Mouse (Mus musculus) mouse embryonic stem cell (cell line): Measurements from ENCODE around the gene Il18bp.
"Not testable (repeated sequence)": the region's sequence is repeated elsewhere in the genome, so short reads cannot be mapped to it uniquely, and the experiment has no call there.

ENCODE experiments used
- in situ Hi-C, 2 experiments: fragments of 300-500 bp; cut with MboI; formaldehyde crosslinking; loops; 1 replicate in 1 of 2; 3 replicates in 1 of 2; pipeline ENCODE4 v1.14.3; 2019 to 2020; ENCODE audit warnings: low sequenced_read_pairs in 2 of 2, low pct_unique_long_range_greater_than_20kb in 1 of 2, mixed read lengths in 1 of 2; ENCODE audit not compliant: unreplicated experiment in 1 of 2

Gene Il18bp

DNA sequence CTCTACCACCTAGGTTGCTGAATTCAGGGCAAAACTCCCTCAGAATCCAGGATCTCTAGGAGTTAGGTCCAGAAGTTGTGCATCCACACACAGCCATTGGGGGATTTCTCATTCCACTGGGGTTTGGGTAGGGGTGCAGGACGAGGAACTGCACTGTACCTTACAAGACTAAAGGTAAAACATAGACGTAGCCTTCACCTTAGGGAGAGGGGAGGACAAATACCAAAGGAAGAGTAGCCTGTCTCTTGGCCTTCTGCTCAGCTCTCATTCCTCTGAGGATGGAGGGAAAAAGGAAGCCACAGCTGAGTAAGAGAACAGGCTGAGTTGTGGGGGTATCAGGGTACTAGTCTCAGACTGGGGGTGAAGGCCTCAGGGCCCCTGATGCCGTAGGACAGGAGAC lies at the start of gene Il18bp:
Gene Il18bp, minus strand, starts transcription at position 101 of the 400 bp plus-strand sequence.
- in situ Hi-C loops = no loop called here

GRCm38 (mm10) chr7:102066363-102066762 lies 47.9 kb upstream of the Il18bp start:
- in situ Hi-C loops = no loop called here

DNA sequence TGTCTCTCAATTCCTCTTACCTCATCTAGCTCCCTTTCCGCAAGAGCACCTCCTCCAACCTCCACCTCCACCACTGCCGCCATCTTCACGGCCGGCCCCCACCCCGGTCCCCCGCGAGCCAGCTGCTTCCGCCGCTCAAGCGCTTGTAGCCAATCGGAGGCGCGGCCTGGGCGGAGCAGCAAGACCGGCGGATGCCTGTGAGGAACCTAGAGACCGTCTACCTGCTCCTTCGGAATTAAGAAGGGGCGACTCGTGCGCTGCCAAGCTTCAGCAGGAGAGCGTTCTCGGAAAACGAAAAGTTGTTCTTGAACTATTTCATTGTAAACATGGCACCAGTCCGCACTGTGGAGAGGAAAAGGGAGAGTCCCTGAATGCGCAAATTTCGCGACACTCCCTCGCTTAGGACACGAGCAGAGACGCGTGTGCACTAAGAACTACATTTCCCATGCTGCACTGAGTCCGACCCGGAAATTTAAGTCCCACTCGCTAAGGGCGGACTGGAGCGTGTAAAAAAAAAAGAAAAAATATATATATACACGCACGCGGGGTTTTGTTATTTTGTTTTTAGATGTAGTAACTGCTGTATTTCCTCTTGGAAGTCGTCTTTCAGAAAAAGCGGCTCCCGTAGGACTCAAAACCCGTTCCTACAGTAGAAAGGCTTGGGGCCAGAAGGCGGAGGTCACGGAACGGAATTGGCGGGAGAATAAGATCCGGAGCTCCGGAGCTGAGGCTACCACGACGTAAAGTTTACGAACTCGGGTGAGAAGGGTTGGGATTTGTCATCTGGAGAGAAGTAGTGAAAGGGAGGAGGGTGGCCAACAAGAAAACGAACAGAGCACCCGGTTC lies 46.8 kb upstream of the Il18bp start, which contains the start of the genes Rnf121, Xndc1 and Xntrpc:
Gene Rnf121, minus strand, starts transcription at position 424 of the 846 bp plus-strand sequence.
Gene Xndc1, plus strand, starts transcription at position 466 of the 846 bp plus-strand sequence.
Gene Xntrpc, plus strand, starts transcription at position 668 of the 846 bp plus-strand sequence.
- in situ Hi-C loops = no loop called here

- in situ Hi-C loops = no loop called here
These were observed 46.2 kb upstream of the Il18bp start for GRCm38 (mm10) chr7:102064655-102065045.

DNA sequence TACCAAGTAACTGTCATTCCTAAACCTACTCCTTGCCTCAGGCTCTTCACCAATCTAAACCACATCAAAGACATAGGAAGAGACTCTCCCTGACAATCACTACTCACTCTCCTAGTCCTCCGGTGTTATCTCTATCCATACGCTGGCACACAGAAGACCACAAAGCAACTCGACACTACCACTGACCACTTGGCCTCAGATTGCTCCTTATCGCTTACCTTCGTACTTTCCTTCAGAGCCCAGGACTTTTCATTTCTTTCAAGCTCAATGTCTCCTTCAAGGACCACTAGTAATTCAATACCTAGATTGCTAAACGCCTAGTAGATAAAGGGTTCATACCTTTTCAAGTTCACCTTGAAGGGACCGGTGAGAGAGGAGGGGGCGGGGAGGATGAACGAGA lies 45.4 kb upstream of the Il18bp start:
- in situ Hi-C loops = no loop called here

DNA sequence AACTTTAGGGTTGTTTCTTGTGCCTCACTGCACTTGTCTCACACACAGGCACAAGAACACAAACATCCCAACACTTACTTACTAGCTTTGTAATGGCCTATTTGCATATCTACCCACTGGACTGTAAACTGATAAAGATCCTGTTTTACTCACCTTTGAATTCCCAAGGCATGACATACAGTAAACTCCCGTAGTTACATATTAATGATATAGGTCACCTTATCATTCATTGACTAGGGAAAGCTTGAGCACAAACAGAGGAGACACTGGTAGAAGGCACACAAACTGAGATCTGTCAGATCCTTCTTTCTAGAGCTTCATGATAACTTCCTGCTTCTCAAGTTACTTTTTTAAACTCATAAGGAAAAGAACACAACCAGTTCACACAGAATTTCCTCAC lies 43.7 kb upstream of the Il18bp start:
- in situ Hi-C loops = no loop called here

DNA sequence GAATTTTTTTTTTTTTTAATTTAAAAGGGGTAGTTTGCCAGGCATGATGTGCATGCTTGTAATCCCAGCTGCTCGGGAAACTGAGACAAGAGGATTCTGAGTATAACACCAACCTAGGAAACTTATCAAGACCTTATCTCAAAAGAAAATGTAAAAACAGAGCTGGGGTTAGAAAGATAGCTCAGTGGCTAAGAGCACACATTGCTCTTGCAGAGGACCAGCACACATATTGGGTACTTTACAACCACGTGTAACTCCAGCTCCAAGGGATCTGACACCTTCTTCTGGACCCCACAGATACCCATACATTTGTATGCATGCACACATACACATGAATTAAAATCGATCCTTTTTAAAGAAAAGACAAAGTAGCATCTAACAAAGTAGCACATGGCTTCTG lies 42.9 kb upstream of the Il18bp start:
- in situ Hi-C loops = no loop called here

DNA sequence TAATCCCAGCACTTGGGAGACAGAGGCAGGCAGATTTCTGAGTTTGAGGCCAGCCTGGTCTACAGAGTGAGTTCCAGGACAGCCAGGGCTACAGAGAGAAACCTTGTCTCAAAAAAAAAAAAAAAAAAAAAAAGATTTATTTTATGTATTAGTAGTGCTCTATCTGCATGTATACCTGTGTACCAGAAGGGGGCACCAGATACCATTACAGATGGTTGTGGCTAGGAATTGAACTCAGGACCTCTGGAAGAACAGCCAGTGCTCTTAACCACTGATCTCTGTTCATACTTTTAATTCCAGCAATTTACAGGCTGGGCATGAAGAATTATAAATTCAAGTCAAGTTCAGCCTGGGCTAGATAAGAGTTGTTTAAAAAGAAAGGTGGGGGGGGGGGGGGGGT lies 30.0 kb upstream of the Il18bp start:
- in situ Hi-C loops = not testable (repeated sequence)

DNA sequence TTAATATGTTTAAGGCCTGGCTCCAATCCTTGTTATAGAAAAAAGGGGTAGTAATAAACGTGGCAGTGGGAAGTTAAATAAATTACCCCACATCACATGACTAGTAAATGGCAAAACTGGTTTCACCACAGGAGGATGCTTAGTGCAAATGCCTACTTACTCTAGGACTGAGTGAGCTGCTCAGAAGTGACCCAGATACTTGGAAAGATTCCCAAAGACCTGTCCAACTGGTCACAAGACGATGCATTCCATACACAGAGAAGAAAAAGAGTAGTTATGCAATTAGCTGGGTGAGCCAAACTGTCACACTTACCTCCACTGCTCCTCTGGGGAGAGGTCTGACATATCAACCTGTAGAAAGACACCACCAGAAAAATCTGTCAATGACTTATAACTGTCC lies 23.8 kb upstream of the Il18bp start:
- in situ Hi-C loops = no loop called here

DNA sequence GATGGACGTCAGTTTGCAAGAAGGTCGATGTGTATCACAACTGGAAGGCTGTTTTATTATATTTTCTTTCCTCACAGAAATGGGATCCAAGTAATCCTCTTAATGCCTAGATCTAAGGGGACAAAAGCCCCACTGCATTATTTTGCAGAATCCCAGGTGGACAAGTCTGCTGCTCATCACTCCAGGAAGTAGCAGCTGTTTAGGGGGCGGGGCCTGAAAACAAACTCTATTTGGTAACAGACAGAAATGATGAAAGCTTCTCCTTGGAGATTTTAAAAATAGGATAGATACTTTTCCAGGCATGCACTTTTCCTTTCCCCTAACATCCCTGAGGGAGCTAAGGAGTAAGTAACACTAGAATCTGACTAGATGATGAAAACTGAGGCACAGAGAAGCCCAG lies 18.8 kb upstream of the Il18bp start:
- in situ Hi-C loops = loop anchor here in 1 of 2 experiments (10.0 kb wide), 1 partner anchor 123 kb away; no protein-coding TSS in a partner anchor

- in situ Hi-C loops = loop anchor here in 1 of 2 experiments (10.0 kb wide), 1 partner anchor 121 kb away; no protein-coding TSS in a partner anchor
These were observed 17.0 kb upstream of the Il18bp start for GRCm38 (mm10) chr7:102035534-102035933.

GRCm38 (mm10) chr7:102034904-102035303 lies 16.4 kb upstream of the Il18bp start:
- in situ Hi-C loops = loop anchor here in 1 of 2 experiments (10.0 kb wide), 1 partner anchor 120 kb away; no protein-coding TSS in a partner anchor

- in situ Hi-C loops = no loop called here
These were observed 7.0 kb upstream of the Il18bp start for GRCm38 (mm10) chr7:102025187-102026119.

- in situ Hi-C loops = no loop called here
These were observed 5.3 kb upstream of the Il18bp start for GRCm38 (mm10) chr7:102023821-102024220.

- in situ Hi-C loops = not testable (repeated sequence)
These were observed 2.4 kb upstream of the Il18bp start for GRCm38 (mm10) chr7:102020934-102021333.

DNA sequence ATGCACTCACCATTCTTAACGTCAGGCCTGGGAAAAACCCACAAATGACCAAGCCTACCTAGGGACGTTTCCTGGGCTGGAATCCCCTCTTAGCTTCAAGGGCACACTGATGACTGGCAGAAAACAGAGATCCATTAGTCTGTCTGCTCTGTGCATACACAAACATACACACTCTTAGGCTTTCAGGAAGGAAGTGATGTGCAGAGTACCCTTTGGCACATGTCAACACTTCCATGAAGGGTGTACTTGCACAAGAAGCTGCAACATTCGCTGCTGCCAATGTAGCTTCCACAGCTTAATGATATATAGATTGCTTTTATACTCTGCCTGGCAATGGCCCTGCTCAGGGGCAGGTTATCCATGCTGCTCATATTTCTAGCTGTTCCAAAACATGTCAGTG lies 872 bp upstream of the Il18bp start:
- in situ Hi-C loops = no loop called here

DNA sequence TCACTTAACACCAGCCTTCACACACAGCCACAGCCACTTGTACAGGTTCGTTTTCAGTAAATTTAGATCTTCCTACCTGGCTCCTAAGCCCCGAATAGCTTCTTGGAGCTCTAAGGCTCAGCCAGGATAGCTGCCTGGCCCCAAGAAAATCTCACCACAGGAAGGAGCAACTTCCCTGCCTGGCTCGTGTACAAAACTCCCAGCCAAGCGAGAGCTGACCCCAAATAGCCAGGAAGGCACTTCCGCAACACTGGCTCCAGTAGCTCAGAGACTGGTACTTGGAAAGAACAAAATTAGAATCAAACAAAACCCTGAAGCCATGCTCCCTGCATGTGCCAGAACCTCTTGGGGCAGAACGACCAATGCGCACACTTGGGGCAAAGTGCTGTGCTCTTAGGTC lies 456 bp downstream of the Il18bp start:
- in situ Hi-C loops = no loop called here

DNA sequence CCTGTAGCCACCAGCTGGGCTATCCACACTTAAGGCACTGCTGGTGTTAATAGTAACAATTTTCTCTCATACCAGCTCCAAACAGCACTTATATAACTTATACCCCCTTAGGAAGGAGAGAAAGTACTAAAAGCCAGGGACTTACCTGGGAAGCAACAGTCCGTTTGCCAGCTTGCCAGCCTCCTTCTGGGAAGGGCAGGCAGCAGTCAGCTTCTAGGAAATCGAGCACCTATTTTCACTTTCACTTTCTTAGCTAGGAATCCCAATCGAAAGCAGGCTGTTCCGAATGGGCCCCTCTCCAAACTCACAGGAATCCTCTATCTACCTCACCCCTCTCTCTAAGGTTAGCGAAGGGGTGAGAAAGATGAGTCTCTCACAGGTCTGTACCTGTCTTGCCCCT lies 1.0 kb downstream of the Il18bp start:
- in situ Hi-C loops = no loop called here

GRCm38 (mm10) chr7:102016936-102017335 lies 1.6 kb downstream of the Il18bp start:
- in situ Hi-C loops = no loop called here
